Mouse (Mus musculus): Measurements from ENCODE around the gene Lrfn3. TPM values are rescaled to one million over a fixed set of nuclear protein-coding genes. Genes with fewer than 3 reads are reported as not detected.

The Lrfn3 gene
- 15.8 and 16.8 TPM in 2 replicates for polyA plus RNA-seq (2015; fragmentation: Nextera tagmentation; extraction: Ambion mirVana)

GRCm38 (mm10) chr7:30362652-30363343 lies at the start of gene Lrfn3:
Gene Lrfn3 (minus strand): TSS chr7:30362772.
- H3K36me3 ChIP-seq (ENCODE audit: control insufficient read depth, insufficient read depth, low read length) = peaks cover 11% of the 10 kb centered on the region; the same call in 1 of the 2 replicates
- H3K27ac ChIP-seq (ENCODE audit: low read depth, low read length) = peak within 1 kb of the TSS; percentile 74
- H3K9ac ChIP-seq (ENCODE audit: low read depth, low read length) = peak within 1 kb of the TSS; percentile 96
- peak; percentile 80 for ATAC-seq
- peaks cover 45% of the 10 kb centered on the region for H3K4me1 ChIP-seq (ENCODE audit: control insufficient read depth, insufficient read depth, low read depth, low read length)
- 1% methylated on average over 44 of the region's 55 CpGs for WGBS
- no peaks in the 10 kb centered on the region for H3K27me3 ChIP-seq (replicated peaks; ENCODE audit: control insufficient read depth, insufficient read depth, low read length)
- H3K4me2 ChIP-seq (ENCODE audit: low read length) = peak within 1 kb of the TSS; percentile 71
- no peaks in the 10 kb centered on the region for H3K9me3 ChIP-seq (ENCODE audit: control insufficient read depth, low read length)
- H3K4me3 ChIP-seq (ENCODE audit: low read length) = peak within 1 kb of the TSS; percentile 83

DNA sequence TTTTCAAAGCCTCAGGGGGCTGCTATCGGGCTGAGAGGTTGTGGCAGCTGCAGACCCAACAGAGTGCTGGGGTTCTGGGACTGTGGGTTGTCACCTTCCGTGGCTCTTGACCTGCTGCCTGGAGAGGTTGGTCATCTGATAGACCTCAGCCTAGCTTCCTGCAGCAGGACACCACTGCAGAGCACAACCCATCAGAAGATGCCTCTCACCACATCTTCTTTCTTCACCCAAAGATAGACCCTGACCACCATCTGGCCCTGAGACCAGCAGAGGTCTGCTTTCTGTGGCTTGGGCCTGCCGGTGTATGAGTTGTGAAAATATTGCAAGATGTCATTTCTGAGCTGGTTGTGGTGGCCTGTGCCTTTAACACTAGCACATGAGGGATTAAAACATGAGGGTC lies 48.5 kb upstream of the Lrfn3 start:
- H3K4me2 ChIP-seq (ENCODE audit: low read length) = no peak overlapping the region
- no peak overlapping the region for H3K9ac ChIP-seq (ENCODE audit: low read depth, low read length)
- H3K4me1 ChIP-seq (ENCODE audit: control insufficient read depth, insufficient read depth, low read depth, low read length) = no peaks in the 10 kb centered on the region
- H3K27ac ChIP-seq (ENCODE audit: low read depth, low read length) = no peak overlapping the region
- WGBS = 82% methylated on average over 3 of the region's 3 CpGs
- H3K9me3 ChIP-seq (ENCODE audit: control insufficient read depth, low read length) = no peaks in the 10 kb centered on the region
- no peak for ATAC-seq
- no peaks in the 10 kb centered on the region for H3K36me3 ChIP-seq (ENCODE audit: control insufficient read depth, insufficient read depth, low read length)
- no peaks in the 10 kb centered on the region for H3K27me3 ChIP-seq (replicated peaks; ENCODE audit: control insufficient read depth, insufficient read depth, low read length)
- no peak overlapping the region for H3K4me3 ChIP-seq (ENCODE audit: low read length)

DNA sequence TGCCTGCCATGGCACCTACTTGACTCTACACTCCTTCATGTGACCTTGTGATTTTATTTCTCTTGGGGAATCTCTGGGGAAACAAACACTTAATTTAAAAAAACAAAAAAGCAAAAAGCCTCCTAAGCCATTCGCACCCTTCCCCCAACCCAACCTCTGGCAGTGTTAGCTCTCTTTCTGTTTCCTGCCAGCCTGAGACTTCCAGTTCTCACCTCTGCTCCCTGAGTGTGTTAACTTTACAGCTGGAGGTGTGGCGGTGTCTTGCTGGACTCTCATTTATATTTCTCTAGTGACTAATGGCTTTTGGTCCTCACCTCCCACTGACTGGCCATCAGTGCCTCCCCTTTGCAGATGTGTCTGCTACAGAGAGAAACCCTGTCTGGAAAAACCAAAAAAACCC lies 47.2 kb upstream of the Lrfn3 start:
- WGBS = 85% methylated on average over 2 of the region's 2 CpGs
- ATAC-seq = no peak
- Histone ChIP-seq H3K9ac (ENCODE audit: low read depth, low read length) (no peak overlapping the region), H3K36me3 (ENCODE audit: control insufficient read depth, insufficient read depth, low read length) (no peaks in the 10 kb centered on the region), H3K27ac (ENCODE audit: low read depth, low read length) (no peak overlapping the region), H3K4me2 (ENCODE audit: low read length) (no peak overlapping the region), H3K4me3 (ENCODE audit: low read length) (no peak overlapping the region), H3K9me3 (ENCODE audit: control insufficient read depth, low read length) (no peaks in the 10 kb centered on the region), H3K4me1 (ENCODE audit: control insufficient read depth, insufficient read depth, low read depth, low read length) (no peaks in the 10 kb centered on the region), H3K27me3 (replicated peaks; ENCODE audit: control insufficient read depth, insufficient read depth, low read length) (no peaks in the 10 kb centered on the region)

GRCm38 (mm10) chr7:30408639-30409038 lies 46.1 kb upstream of the Lrfn3 start:
- no peak overlapping the region for H3K27ac ChIP-seq (ENCODE audit: low read depth, low read length)
- WGBS = 79% methylated on average over 3 of the region's 3 CpGs
- no peaks in the 10 kb centered on the region for H3K27me3 ChIP-seq (replicated peaks; ENCODE audit: control insufficient read depth, insufficient read depth, low read length)
- no peaks in the 10 kb centered on the region for H3K9me3 ChIP-seq (ENCODE audit: control insufficient read depth, low read length)
- no peak overlapping the region for H3K4me2 ChIP-seq (ENCODE audit: low read length)
- H3K4me1 ChIP-seq (ENCODE audit: control insufficient read depth, insufficient read depth, low read depth, low read length) = no peaks in the 10 kb centered on the region
- no peak overlapping the region for H3K9ac ChIP-seq (ENCODE audit: low read depth, low read length)
- H3K4me3 ChIP-seq (ENCODE audit: low read length) = no peak overlapping the region
- H3K36me3 ChIP-seq (ENCODE audit: control insufficient read depth, insufficient read depth, low read length) = no peaks in the 10 kb centered on the region
- no peak for ATAC-seq

GRCm38 (mm10) chr7:30402343-30402742 lies 39.8 kb upstream of the Lrfn3 start:
- H3K4me1 ChIP-seq (ENCODE audit: control insufficient read depth, insufficient read depth, low read depth, low read length) = no peaks in the 10 kb centered on the region
- H3K36me3 ChIP-seq (ENCODE audit: control insufficient read depth, insufficient read depth, low read length) = no peaks in the 10 kb centered on the region
- H3K27ac ChIP-seq (ENCODE audit: low read depth, low read length) = no peak overlapping the region
- H3K4me3 ChIP-seq (ENCODE audit: low read length) = no peak overlapping the region
- no peak overlapping the region for H3K9ac ChIP-seq (ENCODE audit: low read depth, low read length)
- 76% methylated on average over 4 of the region's 4 CpGs for WGBS
- no peaks in the 10 kb centered on the region for H3K9me3 ChIP-seq (ENCODE audit: control insufficient read depth, low read length)
- no peak for ATAC-seq
- H3K27me3 ChIP-seq (replicated peaks; ENCODE audit: control insufficient read depth, insufficient read depth, low read length) = no peaks in the 10 kb centered on the region
- no peak overlapping the region for H3K4me2 ChIP-seq (ENCODE audit: low read length)

DNA sequence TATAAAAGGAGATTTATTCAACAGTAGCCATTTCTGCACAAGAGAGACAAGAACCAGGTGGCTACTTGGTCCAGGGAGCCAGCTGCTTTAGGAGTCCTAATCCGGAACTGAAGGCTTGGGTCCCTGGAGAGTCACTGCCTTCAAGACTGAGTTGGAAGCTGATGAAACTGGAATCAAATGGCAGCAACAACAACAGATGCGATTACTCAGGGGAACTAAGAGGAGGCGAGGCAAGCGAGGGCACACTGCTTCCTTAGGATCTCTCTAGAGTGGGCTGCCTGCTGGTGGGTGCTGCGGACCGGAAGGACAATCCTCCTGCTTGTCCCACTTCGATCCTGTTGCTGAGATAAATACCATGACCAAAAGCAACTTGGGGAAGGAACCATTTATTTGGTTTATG lies 37.1 kb upstream of the Lrfn3 start:
- H3K9ac ChIP-seq (ENCODE audit: low read depth, low read length) = no peak overlapping the region
- no peaks in the 10 kb centered on the region for H3K4me1 ChIP-seq (ENCODE audit: control insufficient read depth, insufficient read depth, low read depth, low read length)
- H3K9me3 ChIP-seq (ENCODE audit: control insufficient read depth, low read length) = no peaks in the 10 kb centered on the region
- no peak overlapping the region for H3K27ac ChIP-seq (ENCODE audit: low read depth, low read length)
- no peaks in the 10 kb centered on the region for H3K27me3 ChIP-seq (replicated peaks; ENCODE audit: control insufficient read depth, insufficient read depth, low read length)
- no peak overlapping the region for H3K4me3 ChIP-seq (ENCODE audit: low read length)
- ATAC-seq = no peak
- 44% methylated on average over 7 of the region's 7 CpGs for WGBS
- H3K36me3 ChIP-seq (ENCODE audit: control insufficient read depth, insufficient read depth, low read length) = no peaks in the 10 kb centered on the region
- no peak overlapping the region for H3K4me2 ChIP-seq (ENCODE audit: low read length)

DNA sequence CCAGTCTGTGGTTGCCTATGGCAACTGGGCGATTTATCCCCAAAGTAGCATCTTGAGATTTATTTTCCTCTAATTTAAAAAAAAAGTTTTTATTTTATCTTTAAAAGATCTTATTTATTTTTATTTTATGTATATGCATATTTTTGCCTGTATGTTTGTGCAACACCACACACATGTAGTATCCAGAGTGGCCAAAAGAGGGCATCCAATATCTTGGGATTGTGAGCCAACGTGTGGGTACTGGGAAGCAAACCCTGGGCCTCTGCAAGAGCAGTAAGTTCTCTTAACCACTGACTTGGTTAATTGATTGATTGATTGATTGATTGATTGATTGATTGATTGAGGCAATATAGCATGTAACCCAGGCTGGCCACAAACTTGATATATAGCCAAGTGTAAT lies 32.3 kb upstream of the Lrfn3 start:
- Histone ChIP-seq H3K4me1 (ENCODE audit: control insufficient read depth, insufficient read depth, low read depth, low read length) (no peaks in the 10 kb centered on the region), H3K4me3 (ENCODE audit: low read length) (no peak overlapping the region), H3K9ac (ENCODE audit: low read depth, low read length) (no peak overlapping the region), H3K36me3 (ENCODE audit: control insufficient read depth, insufficient read depth, low read length) (no peaks in the 10 kb centered on the region), H3K4me2 (ENCODE audit: low read length) (no peak overlapping the region), H3K9me3 (ENCODE audit: control insufficient read depth, low read length) (no peaks in the 10 kb centered on the region), H3K27me3 (replicated peaks; ENCODE audit: control insufficient read depth, insufficient read depth, low read length) (no peaks in the 10 kb centered on the region), H3K27ac (ENCODE audit: low read depth, low read length) (no peak overlapping the region)
- ATAC-seq = no peak
- 33% methylated on average over 2 of the region's 2 CpGs for WGBS

DNA sequence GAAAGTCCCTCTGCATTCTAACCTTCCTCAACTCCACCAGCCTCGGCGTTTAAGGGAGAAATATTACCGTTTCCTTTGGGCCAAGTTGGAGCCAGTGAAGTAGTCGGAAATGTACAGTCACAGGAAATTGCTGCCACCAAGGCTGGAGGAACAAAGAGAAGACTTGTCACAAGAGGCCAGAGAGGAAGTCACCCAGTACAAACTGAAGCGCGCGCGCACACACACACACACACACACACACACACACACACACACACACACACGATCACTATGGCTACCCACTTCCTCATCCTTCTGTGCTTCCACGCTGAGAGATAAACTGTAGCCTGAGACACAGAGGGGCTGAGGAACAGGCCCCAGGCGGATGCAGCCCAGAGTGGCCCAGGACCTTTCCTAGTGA lies 31.8 kb upstream of the Lrfn3 start:
- Histone ChIP-seq H3K27me3 (replicated peaks; ENCODE audit: control insufficient read depth, insufficient read depth, low read length) (no peaks in the 10 kb centered on the region), H3K9me3 (ENCODE audit: control insufficient read depth, low read length) (no peaks in the 10 kb centered on the region), H3K4me1 (ENCODE audit: control insufficient read depth, insufficient read depth, low read depth, low read length) (no peaks in the 10 kb centered on the region), H3K4me2 (ENCODE audit: low read length) (no peak overlapping the region), H3K36me3 (ENCODE audit: control insufficient read depth, insufficient read depth, low read length) (no peaks in the 10 kb centered on the region), H3K27ac (ENCODE audit: low read depth, low read length) (no peak overlapping the region), H3K9ac (ENCODE audit: low read depth, low read length) (no peak overlapping the region), H3K4me3 (ENCODE audit: low read length) (no peak overlapping the region)
- ATAC-seq = no peak
- 53% methylated on average over 11 of the region's 11 CpGs for WGBS

- Histone ChIP-seq H3K36me3 (ENCODE audit: control insufficient read depth, insufficient read depth, low read length) (no peaks in the 10 kb centered on the region), H3K4me2 (ENCODE audit: low read length) (no peak overlapping the region), H3K9ac (ENCODE audit: low read depth, low read length) (no peak overlapping the region), H3K4me3 (ENCODE audit: low read length) (no peak overlapping the region), H3K27ac (ENCODE audit: low read depth, low read length) (no peak overlapping the region), H3K9me3 (ENCODE audit: control insufficient read depth, low read length) (no peaks in the 10 kb centered on the region), H3K4me1 (ENCODE audit: control insufficient read depth, insufficient read depth, low read depth, low read length) (no peaks in the 10 kb centered on the region), H3K27me3 (replicated peaks; ENCODE audit: control insufficient read depth, insufficient read depth, low read length) (no peaks in the 10 kb centered on the region)
- 92% methylated on average over 4 of the region's 4 CpGs for WGBS
- no peak for ATAC-seq
Observed at GRCm38 (mm10) chr7:30393631-30394030, 31.1 kb upstream of the Lrfn3 start.
